Mouse (Mus musculus) mouse embryonic stem cell (cell line): ENCODE measurements around the gene Aldh1l1.

Experiments used
- in situ Hi-C, 2 experiments: fragments of 300-500 bp; cut with MboI; formaldehyde crosslinking; loops; 1 replicate in 1 of 2; 3 replicates in 1 of 2; pipeline ENCODE4 v1.14.3; 2019 to 2020; ENCODE audit warnings: low sequenced_read_pairs in 2 of 2, low pct_unique_long_range_greater_than_20kb in 1 of 2, mixed read lengths in 1 of 2; ENCODE audit not compliant: unreplicated experiment in 1 of 2

Gene Aldh1l1

DNA sequence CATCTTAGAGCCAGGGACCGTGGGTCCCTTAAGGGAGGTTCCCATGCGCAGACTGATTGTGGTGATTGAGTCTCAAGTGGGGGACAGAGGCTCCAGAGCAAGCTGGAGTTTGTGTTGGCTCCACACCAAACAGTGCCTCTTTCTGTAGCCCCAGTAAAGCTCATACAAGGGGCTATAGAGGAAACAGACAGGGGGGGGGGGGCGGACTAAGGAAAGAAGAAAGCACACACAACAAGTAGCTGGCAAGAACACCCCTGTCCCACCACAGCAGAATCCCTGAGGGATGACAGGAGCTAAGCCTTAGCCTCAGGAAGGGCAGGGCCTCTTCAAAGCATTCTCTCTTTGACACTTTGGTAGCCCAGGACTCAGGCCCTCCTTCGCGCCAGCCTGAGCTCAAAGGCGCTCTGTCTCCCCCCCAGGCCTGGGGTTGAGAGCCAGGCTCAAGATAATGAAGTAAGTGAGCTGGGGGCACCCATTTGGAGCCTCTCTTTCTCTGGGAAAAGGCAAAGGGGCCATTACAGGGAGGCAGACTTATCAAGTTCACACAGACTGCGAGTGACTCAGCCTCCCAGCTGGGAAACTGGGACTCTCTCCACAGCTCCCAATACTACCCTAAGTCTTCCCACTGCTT is 9.2 kb downstream of the Aldh1l1 start:
- in situ Hi-C loops: no loop called here

DNA sequence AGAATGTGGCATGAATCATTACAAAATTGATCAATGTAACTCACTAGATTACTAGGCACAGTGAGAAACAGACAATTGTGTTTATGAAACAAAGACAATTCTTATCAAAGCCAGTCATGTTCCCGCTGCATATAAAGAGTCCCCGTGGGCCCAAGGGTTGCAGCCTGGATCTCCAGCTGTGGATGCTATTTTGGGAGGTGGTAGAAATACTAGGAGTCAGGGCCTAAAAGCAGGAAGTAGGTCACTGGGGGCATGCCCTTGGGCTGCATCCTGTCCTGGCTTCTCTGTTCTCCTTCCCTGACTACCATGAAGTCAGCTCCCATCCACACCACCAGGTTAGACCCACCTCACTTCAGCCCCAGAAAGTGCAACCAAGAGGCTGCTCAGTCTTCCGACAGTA is 10.0 kb downstream of the Aldh1l1 start:
- in situ Hi-C loops: no loop called here

DNA sequence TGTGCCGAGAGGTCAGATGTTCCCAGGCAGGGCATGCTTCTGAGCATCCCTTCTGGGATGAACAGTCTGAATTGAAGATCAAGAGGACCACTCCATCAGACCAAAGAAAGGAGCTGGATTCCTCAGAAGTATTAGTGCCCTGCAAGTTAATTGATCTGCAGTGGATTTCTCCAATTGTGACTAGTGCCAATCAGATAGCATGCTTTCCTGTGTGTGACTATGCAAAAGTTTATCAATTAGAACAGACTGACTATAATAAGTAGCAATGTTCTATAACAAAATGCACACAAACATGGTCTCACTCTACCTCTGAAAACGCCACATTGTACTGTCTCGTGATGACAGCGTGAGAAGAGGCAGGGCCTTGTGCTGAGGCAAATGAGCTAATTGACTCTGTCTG is 13.3 kb downstream of the Aldh1l1 start:
- in situ Hi-C loops: no loop called here

DNA sequence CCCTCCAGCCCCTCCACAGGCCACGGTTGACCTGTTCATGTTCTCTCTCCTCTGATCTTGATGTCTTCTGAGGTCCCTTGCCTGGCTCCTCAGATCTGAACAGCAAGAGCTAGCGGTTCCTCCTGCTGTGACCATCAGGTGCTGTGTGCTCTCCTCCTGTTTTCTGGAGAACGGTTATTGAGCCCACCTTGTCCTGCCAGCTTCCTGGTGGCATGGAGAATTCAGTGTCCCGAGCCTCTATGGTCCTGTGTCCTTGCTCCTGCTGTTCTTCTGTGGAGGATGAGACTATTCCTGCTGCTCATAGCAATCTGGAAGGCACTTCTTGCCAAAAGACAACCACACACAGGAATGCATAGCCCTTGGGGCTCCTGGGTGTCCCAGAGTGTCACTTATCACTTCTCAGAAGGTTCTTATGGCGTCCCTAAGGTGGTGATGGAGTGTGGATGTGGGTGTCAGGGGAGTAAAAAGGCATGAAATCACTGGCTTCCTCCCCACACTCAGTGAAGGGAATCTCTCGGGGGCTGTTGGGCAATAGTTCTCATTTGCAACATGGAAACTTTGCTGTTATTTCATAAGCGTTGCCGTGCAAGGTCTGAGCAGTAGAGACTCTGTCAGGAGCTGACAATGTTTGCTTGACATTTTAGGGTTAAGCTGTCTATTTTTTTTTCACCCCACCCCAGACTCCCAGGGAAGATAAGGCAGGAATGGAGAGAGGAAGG is 15.2 kb downstream of the Aldh1l1 start:
- in situ Hi-C loops: no loop called here

DNA sequence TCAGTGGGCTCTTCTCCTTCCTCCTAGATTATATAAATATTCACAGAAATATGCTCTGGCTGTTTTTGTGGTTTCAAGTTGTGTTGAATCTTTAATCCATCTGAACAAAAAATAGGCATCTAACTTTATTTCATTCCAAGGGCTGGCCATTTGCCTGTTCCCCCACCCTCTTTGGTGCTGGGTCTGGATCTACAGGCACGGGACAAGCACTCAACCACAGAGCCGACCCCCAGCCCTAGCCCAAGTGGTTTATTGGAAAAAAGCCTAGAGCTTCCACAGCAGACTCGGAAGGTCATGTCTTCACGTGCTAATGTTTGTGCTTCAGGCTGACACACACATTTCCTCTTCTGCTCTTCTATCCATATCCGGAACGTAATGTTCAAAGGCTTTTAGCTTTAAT is 19.7 kb downstream of the Aldh1l1 start:
- in situ Hi-C loops: no loop called here

DNA sequence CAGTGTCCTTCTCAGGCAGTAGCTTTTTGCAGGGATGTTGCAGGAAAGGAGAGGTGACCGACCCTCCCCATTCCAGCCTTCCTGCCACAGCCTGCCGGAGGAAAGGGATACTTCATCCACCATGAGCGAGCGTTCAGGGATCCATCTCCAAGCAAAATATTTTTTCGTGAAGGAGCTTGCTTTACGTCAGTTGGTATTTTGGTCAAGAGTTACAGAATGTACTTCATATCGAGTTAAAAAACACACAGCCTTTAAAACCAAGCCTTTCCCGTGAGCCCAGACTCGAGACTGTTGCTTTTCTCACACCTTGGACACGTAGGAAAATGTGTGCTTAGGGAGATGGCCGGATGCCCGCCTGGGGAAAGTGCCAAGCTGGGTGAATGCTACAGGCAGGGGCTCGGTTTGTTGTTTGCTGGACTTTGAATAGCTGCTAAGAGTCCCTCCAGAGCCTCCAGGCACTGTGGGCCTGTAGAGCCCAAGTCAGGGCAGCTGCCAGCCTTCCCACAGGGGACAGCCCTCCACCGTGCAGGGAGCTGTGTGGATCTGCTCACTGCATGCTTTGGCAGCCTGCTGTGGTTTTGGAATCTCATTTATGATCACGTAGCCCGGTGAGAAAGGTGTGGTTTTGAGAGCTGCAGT is 20.6 kb downstream of the Aldh1l1 start:
- in situ Hi-C loops: no loop called here

DNA sequence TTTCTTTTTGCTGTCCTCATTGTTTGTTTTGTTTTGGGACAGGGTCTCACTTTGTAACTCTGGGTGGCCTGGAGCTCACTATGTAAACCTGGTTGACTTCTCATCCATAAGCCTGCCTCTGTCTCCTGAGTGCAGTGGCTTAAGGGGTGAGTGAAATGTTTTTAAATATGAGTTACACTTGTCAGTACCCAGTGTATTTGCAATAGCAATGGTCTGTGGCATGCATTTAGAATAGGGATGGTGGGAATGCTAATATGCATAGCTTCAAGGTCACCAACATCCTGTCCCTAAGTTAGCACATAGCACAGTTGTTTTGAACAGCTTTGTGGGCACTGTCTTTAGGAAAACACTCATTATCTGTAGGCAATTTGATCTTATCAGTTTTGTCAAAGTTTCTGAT is 21.2 kb downstream of the Aldh1l1 start:
- in situ Hi-C loops: no loop called here

DNA sequence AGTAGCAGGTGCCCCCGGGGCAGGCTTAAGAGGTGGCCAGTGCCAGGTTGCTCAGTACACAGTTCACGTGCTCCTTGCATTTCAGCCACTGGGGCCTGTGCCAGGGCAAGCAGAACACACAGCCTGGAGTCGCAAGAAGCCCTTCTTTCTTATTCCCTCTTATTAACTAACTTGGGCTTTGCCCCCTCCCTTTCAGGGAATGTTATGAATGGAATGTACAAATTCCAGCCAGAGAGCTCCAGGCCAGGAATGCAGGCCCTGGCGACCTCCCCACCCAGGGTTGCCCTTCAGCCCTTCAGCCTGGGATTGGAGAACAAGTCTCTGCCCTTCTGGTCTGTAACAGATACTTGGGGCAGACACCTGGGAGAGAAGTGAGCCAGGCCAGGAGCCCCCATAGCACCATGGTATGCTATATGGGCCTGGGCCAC is 22.0 kb downstream of the Aldh1l1 start:
- in situ Hi-C loops: no loop called here

DNA sequence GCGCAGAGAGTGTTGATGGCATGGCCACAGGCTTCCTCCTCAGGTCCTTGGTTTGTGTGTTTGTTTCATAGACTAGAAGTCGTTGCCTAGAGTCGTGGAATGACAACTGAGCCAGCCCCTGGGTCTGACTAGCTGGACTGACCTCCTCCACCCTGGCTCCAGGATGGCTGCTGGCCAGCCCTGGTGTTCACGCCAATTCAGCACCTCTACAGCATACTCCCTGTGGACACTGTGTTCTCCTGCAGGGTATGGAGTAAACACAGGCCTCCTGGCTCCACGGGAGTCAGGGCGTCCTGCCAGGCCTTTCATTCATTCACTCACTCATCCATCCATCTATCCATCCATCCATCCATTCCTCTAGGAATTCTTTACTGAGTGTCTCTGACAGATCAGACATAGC is 22.9 kb downstream of the Aldh1l1 start:
- in situ Hi-C loops: no loop called here

DNA sequence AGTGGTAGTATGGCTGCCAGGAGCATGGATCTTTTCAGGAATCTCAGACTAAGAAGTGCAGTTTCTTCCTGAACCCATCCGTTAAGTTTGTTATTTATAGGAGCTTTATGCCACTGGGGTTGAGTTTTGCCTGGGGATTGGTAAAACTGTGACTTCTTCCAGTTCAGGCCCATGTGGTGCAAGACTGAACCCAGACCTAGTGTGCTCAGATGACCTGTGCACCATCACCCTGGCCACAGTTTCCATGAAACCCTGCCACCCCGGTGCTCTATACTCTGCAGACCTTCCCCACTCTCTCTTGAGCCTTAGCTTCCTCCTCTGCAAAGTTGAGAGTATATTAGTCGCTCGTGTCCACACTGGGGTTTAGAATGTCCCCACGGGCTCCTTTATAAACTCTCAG is 26.2 kb downstream of the Aldh1l1 start:
- in situ Hi-C loops: no loop called here

DNA sequence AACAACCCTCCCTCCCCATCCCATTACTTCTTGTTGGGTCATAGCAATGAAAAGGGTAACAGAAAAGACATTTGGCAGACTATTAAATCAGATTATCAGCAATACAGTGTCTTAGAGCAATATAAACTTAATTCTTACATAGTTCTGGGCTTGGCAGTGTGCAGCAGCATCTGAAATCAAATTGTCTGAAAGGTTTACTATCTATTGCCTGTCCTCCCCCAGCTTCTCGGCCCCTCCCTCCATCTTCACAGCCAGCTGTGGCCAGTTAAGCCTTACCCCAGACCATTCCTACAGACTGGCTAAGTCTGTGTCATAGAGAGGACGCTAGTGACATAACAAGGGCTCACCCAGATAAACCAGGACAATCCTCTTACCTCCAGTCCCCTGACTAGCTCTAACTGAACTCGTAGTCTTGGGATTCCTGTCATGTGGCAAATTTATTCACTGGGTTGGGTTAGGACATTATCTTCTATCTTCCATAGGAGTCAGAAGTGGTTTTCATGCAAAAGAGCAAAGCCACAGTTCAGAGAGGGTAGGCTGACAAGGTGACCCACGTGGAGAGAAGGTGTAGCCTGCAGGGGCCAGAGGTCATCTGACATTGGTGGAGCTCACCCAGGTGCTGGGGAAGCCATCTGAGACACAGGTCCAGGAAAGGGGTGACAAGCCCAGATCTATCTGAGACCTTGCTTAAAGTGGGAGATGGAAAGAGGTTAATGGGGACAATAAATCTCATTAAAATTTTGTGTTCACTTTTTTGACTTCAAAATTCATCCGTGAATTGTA is 27.0 kb downstream of the Aldh1l1 start:
- in situ Hi-C loops: no loop called here

DNA sequence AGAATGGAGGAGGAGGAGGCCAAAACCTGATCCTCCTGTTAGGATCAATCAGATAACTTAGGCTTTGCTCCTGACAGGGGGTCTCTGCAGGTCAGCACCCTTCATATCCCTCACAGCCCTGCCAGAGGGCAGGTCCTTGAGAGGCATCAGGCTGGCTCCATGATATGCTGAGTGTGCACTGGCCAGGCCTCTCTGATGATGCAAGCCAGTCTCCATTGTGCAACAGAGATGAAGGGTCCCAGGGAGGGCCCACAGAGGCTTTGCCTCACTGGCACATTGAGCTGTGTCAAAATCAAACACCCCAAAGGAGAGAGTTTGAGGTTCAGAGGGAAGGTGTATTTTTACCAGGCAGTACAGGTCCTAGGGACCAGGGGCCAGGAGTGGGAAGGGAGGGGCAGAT is 28.1 kb downstream of the Aldh1l1 start:
- in situ Hi-C loops: no loop called here

DNA sequence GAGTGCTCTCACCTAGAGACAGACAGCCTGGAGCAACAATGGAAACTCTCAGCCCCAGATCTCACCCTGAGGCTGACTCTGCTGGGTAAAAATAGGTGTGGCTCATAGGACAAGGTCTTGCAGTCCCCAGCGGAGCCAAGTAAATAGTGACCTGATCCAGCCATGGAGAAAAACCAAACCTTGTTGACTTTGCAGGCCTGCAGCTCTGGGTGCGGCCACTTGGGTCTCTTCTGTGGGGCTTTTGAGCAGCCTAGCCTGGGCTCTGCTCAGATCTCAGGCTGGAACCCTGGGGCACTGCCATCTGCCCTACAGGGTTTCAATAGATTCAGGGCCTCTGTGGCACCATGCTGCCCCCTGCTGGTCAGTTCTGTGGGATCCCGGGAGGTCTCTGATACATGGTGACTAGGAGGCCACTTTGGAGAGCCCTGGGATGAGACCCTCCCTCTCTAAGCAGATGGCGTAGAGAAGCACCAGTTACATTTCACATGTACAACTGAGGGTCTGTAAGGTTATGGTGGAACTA is 28.7 kb downstream of the Aldh1l1 start:
- in situ Hi-C loops: no loop called here

DNA sequence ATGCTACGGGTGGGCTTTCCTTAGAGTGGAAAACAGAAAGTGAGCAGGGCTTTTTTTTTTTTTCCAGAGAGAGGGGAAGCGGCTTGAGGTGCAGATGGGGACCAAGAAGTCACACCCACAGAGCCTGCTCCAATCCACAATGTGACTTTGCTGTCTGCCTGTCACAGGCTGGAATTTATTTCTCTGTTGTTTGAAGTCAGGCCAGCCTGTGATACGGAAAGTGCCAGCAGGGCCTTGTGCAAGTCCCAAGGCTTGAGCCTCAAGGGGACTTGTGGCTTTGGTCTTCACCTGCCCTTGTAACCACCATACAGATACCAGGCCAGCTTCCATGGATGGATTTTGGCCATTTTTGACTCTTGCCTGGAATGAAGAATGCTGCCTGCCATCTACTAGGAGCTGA is 32.7 kb downstream of the Aldh1l1 start:
- in situ Hi-C loops: no loop called here

DNA sequence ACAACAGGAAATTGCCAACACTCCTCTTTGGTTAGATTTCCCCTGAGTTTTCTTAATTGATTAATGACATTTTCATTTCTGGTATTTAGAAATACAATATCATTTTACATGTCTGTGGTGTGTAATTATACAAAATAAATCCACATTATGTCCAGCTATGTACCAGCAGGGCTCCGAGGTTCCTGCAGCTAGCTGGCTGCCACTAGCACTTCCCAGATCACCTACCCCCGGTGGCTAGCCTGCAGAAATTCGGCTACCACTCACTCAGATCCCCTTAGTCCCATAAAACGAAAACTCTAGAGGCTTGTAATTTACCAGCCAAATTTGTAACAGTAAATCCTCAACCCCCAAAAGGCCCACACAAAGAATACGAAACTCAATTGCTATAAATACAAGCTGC is 33.1 kb downstream of the Aldh1l1 start:
- in situ Hi-C loops: no loop called here

DNA sequence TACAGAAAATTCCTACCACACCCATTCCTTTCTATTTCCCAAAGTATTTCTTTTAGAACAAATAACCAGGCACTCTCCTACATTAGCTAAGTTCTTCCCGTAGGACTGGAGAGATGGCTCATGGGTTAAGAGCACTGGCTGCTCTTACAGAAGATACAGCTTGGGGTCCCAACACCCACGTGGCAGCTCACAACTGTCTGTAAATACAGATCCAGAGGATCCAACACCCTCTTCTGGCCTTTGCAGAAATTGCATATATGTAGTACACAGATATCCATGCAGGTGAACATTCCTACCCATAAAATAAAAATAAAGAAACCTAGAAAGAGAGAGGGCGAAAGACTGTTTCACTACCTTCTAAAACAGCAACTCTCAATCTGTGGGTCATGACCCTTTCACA is 40.2 kb downstream of the Aldh1l1 start:
- in situ Hi-C loops: loop anchor here in 1 of 2 experiments (25.0 kb wide), 1 partner anchor 89 kb away; the partner anchor contains the start of gene Cfap100

DNA sequence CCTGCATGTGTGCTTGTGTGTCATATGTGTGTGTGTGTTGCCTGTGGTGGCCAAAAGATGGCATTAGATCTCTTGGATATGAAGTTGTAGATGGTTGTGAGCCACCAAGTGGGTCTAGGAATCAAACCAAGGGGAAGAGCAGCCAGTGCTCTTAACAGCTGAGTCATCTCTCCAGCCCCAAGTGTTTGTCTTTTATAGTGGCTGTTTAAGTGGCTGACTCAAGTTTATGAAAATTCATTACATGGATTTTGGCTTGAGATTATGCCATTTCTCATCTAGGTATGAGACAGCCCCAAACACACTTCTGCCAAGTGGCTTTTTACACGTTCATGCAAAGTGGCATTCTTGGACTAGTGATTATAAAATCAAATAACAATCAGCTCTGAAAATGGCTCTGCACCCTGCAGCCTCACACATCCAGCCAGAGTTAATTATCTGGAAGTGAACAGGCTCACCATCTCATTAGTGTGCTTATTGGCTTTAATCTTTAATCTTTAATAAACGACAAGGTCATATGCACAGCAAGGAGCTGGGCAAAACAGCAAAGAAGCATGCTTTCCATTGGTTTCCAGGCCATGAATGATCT is 43.3 kb downstream of the Aldh1l1 start:
- in situ Hi-C loops: loop anchor here in 1 of 2 experiments (25.0 kb wide), 1 partner anchor 92 kb away; the partner anchor contains the start of gene Cfap100

DNA sequence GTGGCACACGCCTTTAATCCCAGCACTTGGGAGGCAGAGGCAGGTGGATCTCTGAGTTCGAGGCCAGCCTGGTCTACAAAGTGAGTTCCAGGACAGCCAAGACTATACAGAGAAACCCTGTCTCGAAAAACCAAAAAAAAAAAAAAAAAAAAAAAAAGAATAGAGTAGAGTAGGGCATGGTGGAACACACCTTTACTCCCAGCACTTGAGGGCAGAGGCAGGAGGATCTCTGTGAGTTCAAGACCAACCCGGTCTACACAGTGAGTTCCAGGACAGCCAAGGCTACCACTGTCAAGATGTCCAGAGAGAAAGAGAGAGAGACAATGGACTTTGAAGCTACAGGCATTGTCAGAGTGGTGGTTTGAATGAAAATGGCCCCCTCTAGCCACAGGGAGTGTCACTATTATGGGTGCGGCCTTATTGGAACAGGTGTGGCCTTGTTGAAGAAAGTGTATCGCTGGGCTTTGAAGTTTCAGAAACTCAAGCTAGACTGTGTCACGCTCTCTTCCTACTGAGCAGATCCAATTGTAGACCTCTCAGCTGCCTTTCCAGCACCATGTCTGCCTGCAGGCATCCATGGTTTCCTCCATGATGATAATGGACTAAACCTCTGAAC is 46.5 kb downstream of the Aldh1l1 start:
- in situ Hi-C loops: loop anchor here in 1 of 2 experiments (25.0 kb wide), 1 partner anchor 95 kb away; the partner anchor contains the start of gene Cfap100
